Mouse (Mus musculus): ENCODE data around the gene C1ql4. TPM values are rescaled to one million over a fixed set of nuclear protein-coding genes. Genes with fewer than 3 reads are reported as not detected.

C1ql4 gene
- polyA plus RNA-seq, 1 experiment from 2014 or later: 0.33 TPM

DNA sequence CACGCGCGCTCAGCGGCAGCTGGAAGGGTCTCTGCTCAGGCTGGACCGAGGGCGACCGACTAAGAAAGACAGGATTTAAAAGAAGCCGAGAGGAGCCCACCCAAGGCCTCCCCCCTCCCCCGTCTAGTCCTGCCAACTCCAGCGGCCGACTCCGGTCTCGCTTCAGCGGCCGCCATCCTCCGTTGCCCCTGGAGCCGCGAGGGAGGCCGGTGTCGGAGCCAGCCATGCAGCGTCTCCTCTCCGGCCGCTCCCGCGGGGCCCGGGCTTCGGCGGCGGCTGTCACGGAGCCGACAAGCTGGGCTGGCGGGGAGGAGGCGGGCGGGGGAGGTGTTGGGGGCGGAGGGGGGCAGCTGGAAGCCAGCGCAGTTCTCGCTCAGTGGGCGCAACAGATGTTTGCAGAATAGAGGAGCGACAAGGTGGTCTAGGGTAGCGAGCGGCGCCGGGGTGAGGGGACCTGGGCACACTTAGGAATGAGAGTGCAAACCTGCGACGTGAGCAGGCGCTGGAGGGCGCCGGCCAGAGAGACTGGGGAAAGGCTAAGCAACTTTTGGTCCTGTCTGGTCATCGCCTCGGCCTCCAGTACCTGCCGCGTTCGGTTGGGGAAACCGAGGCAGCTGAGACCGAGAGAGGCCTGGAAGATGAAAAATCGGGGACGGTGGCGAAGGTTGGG lies 9.3 kb upstream of the C1ql4 start:
- under 1% methylated on average over 55 of the region's 58 CpGs for WGBS
- Histone ChIP-seq H3K4me2 (replicated peaks) (peak overlapping the region; percentile 56), H3K27ac (replicated peaks) (no peak overlapping the region), H3K4me1 (peaks cover 54% of the 10 kb centered on the region), H3K4me3 (peak overlapping the region; percentile 37), H3K27me3 (peaks cover 39% of the 10 kb centered on the region), H3K9me3 (no peaks in the 10 kb centered on the region), H3K36me3 (no peaks in the 10 kb centered on the region), H3K9ac (replicated peaks) (peak overlapping the region; percentile 24; the same call in 1 of the 2 replicates)
- no peak for ATAC-seq (replicated peaks)

DNA sequence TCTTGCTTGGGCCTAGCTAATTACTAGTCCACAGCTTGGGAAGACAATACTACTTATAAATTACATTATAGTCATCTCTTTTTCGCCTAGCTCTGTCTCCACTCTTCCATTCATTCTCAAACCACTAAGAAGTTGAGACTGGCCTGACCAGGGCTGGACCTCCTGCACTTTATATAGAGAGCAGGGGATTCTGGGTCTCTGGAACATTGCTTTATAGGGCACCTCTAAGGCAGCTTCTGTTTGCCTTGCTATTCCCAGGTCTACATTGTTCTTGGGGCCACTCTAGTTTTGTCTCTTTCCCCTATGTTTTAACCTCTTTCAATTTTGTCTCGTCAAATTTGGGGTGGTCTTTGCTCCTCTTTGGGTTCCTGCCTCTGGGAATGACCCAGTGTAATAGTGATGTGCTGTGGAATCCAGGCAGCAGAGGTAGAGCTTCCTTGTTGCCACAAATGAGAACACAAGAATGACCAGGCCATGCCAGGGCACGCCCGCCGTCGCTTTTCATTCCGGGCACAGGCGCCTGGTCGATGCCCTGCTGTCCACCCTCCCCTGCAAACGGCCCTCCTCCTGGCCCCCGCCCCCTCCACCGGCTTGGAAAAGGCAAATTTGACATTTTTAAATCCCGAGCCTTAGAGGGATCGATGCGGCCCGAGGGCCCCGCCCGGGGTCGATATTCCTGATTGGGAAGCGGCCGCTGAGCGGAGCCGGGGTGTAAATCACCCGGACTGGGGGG lies 8.6 kb upstream of the C1ql4 start:
- peak overlapping the region; percentile 56 for H3K4me2 ChIP-seq (replicated peaks)
- ATAC-seq (replicated peaks): no peak
- 10% methylated on average over 24 of the region's 24 CpGs for WGBS
- H3K4me3 ChIP-seq: peak overlapping the region; percentile 37
- peaks cover 54% of the 10 kb centered on the region for H3K4me1 ChIP-seq
- H3K27ac ChIP-seq (replicated peaks): no peak overlapping the region
- no peaks in the 10 kb centered on the region for H3K9me3 ChIP-seq
- peaks cover 39% of the 10 kb centered on the region for H3K27me3 ChIP-seq
- no peaks in the 10 kb centered on the region for H3K36me3 ChIP-seq
- peak overlapping the region; percentile 24; the same call in 1 of the 2 replicates for H3K9ac ChIP-seq (replicated peaks)

DNA sequence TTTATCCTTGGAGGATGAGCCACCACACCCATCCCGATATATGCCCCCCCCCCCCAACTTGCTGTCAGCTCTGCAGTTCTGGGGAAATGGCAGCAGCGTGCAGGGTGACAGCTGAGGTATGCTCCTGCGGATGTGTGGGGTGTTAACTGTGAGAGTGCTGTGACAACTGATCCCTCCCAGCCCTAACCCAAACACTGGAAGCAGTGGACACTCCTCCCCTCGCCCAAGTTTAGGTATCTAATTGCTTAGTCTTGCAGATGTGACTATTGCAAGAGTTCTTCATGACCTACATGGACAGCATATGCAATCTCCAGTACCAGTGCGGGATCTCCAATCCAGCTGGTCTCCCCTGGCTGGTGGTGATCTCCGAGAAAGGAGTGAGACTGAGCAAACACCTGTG lies 7.7 kb upstream of the C1ql4 start:
- Histone ChIP-seq H3K27me3 (peaks cover 42% of the 10 kb centered on the region), H3K9ac (replicated peaks) (no peak overlapping the region), H3K9me3 (no peaks in the 10 kb centered on the region), H3K4me1 (peaks cover 57% of the 10 kb centered on the region), H3K4me2 (replicated peaks) (no peak overlapping the region; the same call in 1 of the 2 replicates), H3K4me3 (no peak overlapping the region), H3K36me3 (no peaks in the 10 kb centered on the region), H3K27ac (replicated peaks) (no peak overlapping the region)
- ATAC-seq (replicated peaks): no peak
- WGBS: 22% methylated on average over 6 of the region's 6 CpGs

DNA sequence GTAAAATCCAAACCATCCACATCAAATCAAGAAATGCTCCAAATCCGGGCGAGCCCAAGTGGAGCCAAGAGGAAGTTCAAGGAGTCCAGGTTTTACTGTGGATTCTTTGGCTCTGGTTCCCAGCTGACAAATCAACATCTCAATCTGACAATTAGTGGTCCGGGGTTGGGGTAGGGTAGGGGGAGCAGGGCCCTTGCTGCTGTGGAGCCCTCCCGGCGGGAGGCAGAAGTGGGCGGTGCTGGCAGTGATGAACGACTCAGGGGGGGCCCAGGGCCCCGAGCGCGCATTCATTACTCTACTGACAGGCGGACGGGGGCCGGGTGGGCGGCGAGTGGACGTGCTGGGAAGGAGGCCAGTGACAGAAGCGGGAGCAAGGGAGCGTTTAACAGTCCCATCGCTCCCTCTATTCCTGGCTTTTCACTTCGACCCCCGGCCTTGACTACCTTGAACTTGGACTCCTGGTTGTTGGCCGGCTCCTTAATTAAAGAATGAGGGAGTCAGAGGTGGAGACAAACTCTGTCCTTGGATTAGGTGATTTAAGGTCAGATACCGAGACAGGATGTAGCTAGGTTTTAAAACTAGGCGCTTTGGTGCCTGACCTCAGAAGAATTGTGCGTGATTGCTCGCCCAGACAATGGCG lies 7.1 kb upstream of the C1ql4 start:
- 1% methylated on average over 25 of the region's 27 CpGs for WGBS
- Histone ChIP-seq H3K4me3 (0 out of 2 replicates have a peak overlapping the region, but pooled peaks have one; percentile 2), H3K9ac (replicated peaks) (no peak overlapping the region), H3K36me3 (no peaks in the 10 kb centered on the region), H3K27me3 (peaks cover 43% of the 10 kb centered on the region), H3K4me2 (replicated peaks) (peak overlapping the region; percentile 4), H3K4me1 (peaks cover 57% of the 10 kb centered on the region), H3K9me3 (no peaks in the 10 kb centered on the region), H3K27ac (replicated peaks) (no peak overlapping the region)
- ATAC-seq (replicated peaks): peak; percentile 44; the same call in 1 of the 2 replicates

DNA sequence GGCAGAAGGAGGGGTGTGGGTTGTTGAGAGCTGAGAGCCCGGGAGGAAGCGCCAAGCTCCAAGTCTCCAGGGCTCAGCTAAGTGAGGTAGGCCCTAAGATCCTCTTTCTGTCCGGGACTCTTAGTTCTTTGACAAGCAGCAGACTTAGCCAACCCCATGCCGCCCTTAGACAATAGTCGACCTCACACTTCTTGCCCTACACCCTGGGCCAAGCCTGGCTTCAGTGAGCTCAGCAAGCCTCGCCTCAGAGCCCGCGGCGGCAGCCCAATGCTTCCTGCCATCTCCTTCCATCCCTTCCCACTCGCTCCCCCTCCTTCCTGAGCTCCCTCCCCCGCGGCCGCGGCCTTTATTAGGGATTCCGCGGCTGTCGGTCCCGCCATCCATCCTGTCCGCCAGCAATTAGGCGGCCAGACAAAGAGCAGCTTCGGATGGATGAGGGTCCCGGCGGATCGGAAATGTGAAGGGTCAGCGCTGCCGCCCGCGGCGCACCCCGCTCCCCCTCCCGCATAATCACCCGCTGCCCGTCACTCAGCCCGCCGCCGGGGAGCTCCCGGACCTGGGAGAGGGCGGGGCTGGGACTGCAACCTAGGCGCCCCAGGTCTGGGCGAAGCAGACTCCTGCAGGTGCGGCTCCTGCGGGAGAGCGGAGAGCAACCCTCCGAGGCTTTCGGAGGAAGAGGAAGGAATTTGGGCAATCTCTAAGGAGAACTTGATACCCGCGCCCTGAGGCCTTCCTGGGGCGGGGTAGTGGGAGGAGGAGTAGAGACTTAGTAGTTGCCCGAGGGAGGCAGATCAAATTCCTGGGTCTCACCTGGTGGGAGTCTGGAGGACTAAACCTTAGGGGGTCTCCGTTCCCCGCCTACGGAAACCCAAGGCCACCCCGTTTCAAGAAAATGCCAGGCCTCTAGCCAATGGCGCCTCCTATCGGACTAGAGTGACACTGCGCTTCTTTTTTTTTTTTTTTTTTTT lies 6.0 kb upstream of the C1ql4 start:
- Histone ChIP-seq H3K4me3 (peak overlapping the region; percentile 45), H3K36me3 (no peaks in the 10 kb centered on the region), H3K27ac (replicated peaks) (peak overlapping the region; percentile 41), H3K4me2 (replicated peaks) (peak overlapping the region; percentile 66), H3K4me1 (peaks cover 54% of the 10 kb centered on the region), H3K27me3 (peaks cover 44% of the 10 kb centered on the region), H3K9me3 (no peaks in the 10 kb centered on the region), H3K9ac (replicated peaks) (peak overlapping the region; percentile 48)
- WGBS: 1% methylated on average over 55 of the region's 56 CpGs
- ATAC-seq (replicated peaks): peak; percentile 47; the same call in 1 of the 2 replicates

DNA sequence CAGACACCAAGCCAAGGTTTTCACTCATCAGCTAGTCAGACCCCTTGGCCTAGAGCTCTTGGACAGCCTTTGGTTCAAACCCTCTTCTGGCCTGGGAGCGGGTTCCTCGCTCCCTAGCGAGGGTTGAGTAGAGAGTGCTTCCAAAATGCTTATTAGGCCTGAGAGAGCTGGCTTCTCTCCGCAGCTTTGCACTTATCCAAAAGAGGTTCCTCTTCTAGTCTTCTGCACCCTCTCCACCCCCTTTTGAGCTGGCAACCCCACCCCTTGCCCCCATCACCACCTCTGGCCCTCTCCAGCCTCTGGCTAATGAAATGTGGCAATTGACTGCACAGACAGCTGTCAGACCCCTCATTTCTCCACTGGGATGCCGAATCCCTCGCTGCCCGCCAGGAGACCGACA lies 5.3 kb upstream of the C1ql4 start, which contains the start of gene Dnajc22:
Dnajc22 (plus strand) TSS at position 301 of the 400 bp plus-strand sequence.
- H3K36me3 ChIP-seq: no peaks in the 10 kb centered on the region
- WGBS: 23% methylated on average over 8 of the region's 8 CpGs
- H3K4me2 ChIP-seq (replicated peaks): peak within 1 kb of the TSS; percentile 66
- H3K4me1 ChIP-seq: peaks cover 54% of the 10 kb centered on the region
- no peak for ATAC-seq (replicated peaks)
- H3K27me3 ChIP-seq: peaks cover 44% of the 10 kb centered on the region
- H3K9ac ChIP-seq (replicated peaks): peak within 1 kb of the TSS; percentile 48
- no peaks in the 10 kb centered on the region for H3K9me3 ChIP-seq
- H3K27ac ChIP-seq (replicated peaks): peak within 1 kb of the TSS; percentile 41
- peak within 1 kb of the TSS; percentile 45 for H3K4me3 ChIP-seq

DNA sequence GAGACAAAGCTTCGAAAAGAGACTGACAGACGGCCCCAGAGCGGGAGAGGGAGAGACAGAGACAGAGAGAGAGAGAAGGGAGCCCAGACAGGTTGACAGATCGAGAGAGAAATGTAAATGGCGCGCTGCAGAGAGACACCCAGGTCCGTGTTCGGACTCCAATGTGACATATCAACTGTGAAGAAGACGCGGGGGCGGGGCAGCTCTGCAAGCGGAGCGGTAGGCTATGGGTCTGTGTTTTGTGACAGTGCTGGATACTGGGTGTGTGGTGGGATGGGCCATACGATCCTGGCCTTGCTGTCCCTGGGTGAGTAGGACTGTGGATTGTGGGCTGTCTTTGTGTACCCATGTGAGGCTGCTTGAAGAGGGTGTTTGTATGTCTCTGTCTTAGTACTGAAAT lies 1.5 kb upstream of the C1ql4 start:
- Histone ChIP-seq H3K4me2 (replicated peaks) (no peak overlapping the region), H3K36me3 (no peaks in the 10 kb centered on the region), H3K9ac (replicated peaks) (no peak overlapping the region), H3K4me3 (no peak overlapping the region), H3K9me3 (no peaks in the 10 kb centered on the region), H3K4me1 (peaks cover 27% of the 10 kb centered on the region), H3K27ac (replicated peaks) (no peak overlapping the region), H3K27me3 (peaks cover 53% of the 10 kb centered on the region)
- WGBS: 15% methylated on average over 14 of the region's 14 CpGs
- ATAC-seq (replicated peaks): no peak

DNA sequence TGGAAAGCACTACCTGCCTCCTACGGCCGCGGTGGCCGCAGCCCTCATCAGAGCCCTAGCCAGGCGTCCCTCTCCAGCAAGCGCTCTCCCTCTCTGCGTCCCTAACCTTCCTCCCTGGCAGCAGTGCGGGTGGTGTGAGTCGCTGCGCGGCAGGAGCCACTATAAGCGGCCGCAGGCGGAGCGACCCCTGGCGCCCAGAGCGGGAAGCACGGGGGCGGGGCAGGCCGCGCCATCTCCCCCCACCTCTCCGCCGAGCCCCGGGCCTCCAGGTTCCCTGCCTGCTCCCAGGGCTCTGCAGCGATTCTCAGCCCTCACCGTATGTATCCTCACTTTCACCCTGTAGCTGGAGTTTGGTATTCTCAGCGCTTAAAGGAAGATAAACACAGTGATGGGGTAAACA lies 675 bp upstream of the C1ql4 start:
- H3K27ac ChIP-seq (replicated peaks): no peak overlapping the region
- peak overlapping the region; percentile 27 for H3K4me3 ChIP-seq
- H3K9me3 ChIP-seq: no peaks in the 10 kb centered on the region
- peak; percentile 49 for ATAC-seq (replicated peaks)
- whole genome bisulfite sequencing: 1% methylated on average over 27 of the region's 27 CpGs
- H3K4me2 ChIP-seq (replicated peaks): peak overlapping the region; percentile 41
- peak overlapping the region; percentile 20; the same call in 1 of the 2 replicates for H3K9ac ChIP-seq (replicated peaks)
- H3K36me3 ChIP-seq: no peaks in the 10 kb centered on the region
- H3K4me1 ChIP-seq: peaks cover 20% of the 10 kb centered on the region
- peaks cover 53% of the 10 kb centered on the region for H3K27me3 ChIP-seq

DNA sequence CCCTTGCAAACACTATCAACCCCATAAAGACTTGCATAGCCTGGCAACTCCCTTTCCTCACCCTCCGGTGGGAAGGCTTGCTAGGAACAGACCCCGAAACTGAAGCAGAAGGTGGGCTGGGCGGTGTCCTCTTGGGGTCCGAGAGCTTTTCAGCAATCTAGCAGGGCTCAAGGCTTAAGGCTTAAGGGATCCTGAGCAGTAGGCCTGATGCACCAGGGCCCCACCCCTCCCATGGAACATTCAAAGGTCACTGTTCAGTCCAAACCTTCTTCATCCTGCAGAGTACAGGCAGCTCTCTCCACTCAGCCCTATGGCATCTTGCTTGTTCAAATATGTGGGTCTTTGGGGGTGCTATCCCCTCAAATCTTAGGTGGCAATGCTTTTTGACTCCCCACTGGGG lies 1.6 kb downstream of the C1ql4 start:
- ATAC-seq (replicated peaks): no peak
- 80% methylated on average over 4 of the region's 4 CpGs for WGBS
- Histone ChIP-seq H3K4me3 (no peak overlapping the region), H3K4me1 (peaks cover 16% of the 10 kb centered on the region), H3K36me3 (0 out of 2 replicates have a peak, but pooled peaks cover 3% of the 10 kb centered on the region), H3K9ac (replicated peaks) (no peak overlapping the region), H3K9me3 (no peaks in the 10 kb centered on the region), H3K27me3 (peaks cover 53% of the 10 kb centered on the region), H3K4me2 (replicated peaks) (no peak overlapping the region), H3K27ac (replicated peaks) (no peak overlapping the region)

DNA sequence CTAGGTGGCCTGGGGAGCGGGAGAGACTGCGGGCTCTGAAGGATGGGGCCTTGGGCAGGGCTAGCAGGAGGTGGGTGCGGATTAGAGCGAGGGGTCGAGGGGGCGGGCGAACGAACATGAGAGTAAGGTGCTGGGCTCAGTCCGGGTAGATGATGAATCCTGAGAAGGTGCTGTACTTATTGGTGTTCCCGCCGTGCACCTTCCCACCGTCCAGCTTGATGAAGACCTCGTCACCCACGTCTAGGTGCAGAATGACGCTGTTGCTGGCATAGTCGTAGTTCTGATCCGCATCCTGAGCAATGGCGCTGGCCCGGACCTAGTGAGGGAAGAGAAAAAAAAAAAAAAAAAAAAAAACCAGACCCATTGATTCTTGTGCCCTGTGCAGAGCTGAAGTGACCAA lies 3.0 kb downstream of the C1ql4 start:
- WGBS: 13% methylated on average over 19 of the region's 19 CpGs
- Histone ChIP-seq H3K4me1 (peaks cover 13% of the 10 kb centered on the region), H3K4me3 (no peak overlapping the region), H3K36me3 (0 out of 2 replicates have a peak, but pooled peaks cover 3% of the 10 kb centered on the region), H3K9ac (replicated peaks) (no peak overlapping the region), H3K27me3 (peaks cover 48% of the 10 kb centered on the region), H3K9me3 (no peaks in the 10 kb centered on the region), H3K27ac (replicated peaks) (no peak overlapping the region), H3K4me2 (replicated peaks) (no peak overlapping the region)
- ATAC-seq (replicated peaks): no peak

DNA sequence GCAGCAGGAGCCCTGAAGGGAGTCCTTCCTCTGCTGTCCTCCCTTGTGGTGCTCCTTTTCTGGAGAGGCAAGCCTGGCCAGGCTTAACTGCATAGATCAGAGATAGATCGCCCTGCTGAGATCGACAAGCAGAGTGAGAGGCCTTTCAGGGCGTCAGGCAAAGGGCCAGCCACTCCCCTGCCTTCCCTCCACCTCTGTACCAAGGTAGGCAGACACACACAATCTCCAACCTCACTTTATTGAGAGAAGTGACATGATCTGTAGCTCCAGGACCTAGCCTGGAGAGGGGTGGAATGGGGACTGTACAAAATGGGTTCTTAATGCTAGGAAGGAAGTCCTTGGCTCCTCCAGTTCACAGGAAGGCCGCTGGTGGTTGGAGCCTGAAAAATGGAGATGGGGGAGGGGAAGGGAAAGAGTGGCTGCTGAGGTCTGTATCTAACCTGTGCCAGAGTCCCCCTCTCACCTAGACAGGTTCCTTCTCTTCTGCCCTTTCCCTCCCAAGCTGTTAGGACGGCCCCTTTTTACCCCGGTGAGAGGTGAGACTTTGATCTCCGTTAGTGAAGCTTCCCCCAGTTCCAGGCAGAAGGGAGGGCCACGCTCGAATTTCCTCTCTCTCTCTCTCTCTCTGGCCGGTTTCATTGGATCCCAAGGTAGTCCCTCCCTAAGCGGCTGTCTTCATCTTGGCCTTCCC lies 3.6 kb downstream of the C1ql4 start:
- WGBS: 8% methylated on average over 11 of the region's 11 CpGs
- Histone ChIP-seq H3K27me3 (peaks cover 42% of the 10 kb centered on the region), H3K4me1 (peaks cover 11% of the 10 kb centered on the region), H3K9ac (replicated peaks) (no peak overlapping the region), H3K9me3 (no peaks in the 10 kb centered on the region), H3K4me3 (no peak overlapping the region), H3K27ac (replicated peaks) (no peak overlapping the region), H3K4me2 (replicated peaks) (no peak overlapping the region), H3K36me3 (0 out of 2 replicates have a peak, but pooled peaks cover 3% of the 10 kb centered on the region)
- ATAC-seq (replicated peaks): no peak
